Mouse (Mus musculus): ENCODE results near the gene Fcgr2b.
"Not testable (repeated sequence)": the region's sequence is repeated elsewhere in the genome, so short reads cannot be mapped to it uniquely, and the experiment has no call there.

Fcgr2b gene

DNA sequence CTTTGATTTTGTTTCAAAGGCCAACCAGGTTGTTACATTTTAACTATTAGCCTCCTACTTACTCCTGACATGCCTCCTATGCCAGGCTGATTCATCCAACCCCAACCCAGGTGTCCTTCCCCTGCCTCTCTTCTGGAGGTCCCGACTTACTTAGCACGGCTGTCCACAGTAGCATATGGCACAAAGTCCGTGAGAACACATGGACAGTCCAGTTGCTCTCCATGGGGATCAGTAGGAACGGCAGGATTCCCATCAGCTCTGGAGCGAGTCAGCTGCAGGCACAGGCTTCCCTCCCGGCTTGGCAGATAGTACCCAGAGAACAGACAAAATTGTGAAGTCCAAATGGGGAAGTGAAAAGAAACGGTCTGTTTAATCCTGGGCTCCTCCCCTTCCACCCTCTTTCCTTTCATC is 591 bp downstream of the Fcgr2b start:
- no peak for DNase-seq (ENCODE audit: low spot score)

DNA sequence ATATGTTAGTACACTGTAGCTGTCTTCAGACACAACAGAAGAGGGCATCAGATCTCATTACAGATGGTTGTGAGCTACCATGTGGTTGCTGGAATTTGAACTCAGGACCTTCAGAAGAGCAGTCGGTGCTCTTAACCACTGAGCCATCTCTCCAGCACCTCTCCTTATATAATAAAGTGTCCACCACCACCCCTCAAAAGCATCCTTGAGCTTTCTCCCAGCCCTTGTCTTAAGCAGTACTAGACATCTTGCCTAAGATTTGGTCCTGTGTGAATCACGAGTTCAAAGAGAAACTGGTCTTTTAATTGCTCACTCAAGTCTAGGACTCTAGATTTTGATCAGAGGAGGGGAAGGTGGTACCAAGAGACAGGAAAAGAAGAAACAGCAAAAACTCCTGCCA is 997 bp downstream of the Fcgr2b start:
- DNase-seq (ENCODE audit: low spot score): not testable (repeated sequence)

DNA sequence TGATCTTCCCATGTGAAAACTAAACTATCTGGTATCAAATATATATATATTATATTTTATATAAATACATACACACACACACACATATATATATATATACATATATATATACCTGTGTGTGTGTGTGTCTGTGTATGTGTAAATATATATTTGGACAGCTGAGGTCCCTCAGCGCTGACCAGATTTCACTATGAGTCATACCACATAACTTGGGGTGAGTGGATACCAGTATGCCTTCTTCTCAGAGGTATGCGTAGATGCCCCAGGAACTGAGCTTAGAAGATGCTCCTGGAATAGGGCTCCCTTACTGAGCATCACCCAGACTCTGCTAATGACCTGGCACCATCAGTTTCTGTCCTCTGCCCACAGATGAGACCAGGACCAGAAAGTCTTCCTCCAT is 1.6 kb downstream of the Fcgr2b start:
- DNase-seq (ENCODE audit: low spot score): no peak

DNA sequence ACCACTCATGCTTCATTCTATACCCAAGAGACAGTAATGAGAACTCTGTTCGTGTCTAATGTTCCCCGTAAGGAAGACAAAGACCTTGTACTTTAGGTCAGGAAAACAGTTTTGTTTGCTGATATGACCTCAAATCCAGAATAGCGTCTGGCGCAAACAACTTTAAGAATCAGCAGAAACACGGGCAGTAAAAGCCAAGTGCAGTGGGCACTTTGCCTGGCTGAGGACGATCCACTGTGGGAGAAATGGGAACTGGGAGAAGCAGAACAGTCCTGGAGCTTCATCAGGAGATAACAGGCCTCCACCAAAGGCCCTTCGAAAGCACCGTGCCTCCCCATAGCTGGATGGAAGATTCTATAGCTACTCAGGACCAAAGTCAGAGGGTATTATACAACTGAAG is 2.2 kb downstream of the Fcgr2b start:
- DNase-seq (ENCODE audit: low spot score): no peak

DNA sequence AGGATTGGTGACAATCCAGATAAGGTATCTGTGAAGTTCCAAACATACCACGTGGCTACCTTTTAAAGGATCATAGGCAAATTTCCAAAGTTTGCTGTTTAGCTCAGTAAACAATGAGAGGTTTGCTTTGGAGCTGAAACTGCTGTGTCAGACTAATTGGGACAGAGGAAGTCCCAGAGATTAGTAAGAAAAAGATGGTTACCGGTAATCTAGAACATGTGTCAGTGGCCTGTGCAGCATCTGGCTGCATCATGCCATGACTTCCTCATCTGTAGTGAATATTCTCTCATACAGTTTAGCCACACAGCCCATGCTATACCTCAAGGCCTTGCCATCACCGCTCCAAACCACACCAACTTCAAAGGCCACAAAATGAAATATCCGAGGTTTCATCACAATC is 3.4 kb downstream of the Fcgr2b start:
- DNase-seq (ENCODE audit: low spot score): no peak

DNA sequence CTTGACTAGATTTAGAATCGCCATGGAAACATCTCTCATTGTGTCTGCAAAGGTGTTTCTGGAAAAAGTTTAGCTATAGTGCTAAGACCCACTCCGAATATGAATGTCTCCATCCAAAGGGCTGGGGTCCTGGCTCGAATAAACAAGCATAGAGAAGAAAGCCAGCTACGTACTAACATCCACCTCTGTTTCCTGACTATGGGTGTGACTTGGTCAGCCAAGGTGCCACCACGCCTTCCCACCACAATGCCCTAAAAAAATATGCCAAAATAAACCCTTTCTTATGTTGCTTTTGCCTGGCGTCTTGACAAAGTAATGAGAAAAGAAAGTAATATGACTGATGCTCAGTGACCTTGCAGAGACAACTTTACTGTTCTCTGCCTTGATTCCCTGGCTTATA is 3.9 kb downstream of the Fcgr2b start:
- DNase-seq (ENCODE audit: low spot score): no peak

DNA sequence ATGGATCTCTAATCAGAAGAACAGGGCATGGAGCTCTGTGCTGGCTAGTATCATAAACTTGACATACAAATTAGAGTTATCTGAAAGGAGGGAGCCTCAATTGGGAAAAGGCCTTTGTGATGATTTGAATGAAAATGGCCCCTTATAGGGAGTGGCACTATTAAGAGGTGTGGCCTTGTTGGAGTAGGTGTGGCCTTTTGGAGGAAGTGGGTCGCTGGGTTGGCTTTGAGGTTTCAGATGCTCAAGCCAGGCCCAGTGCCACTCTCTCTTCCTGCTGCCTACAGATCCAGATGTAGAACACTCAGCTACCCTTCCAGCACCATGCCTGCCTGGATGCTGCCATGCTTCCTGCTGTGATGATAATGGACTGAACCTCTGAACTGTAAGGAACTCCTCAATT is 7.8 kb downstream of the Fcgr2b start:
- no peak for DNase-seq (ENCODE audit: low spot score)

DNA sequence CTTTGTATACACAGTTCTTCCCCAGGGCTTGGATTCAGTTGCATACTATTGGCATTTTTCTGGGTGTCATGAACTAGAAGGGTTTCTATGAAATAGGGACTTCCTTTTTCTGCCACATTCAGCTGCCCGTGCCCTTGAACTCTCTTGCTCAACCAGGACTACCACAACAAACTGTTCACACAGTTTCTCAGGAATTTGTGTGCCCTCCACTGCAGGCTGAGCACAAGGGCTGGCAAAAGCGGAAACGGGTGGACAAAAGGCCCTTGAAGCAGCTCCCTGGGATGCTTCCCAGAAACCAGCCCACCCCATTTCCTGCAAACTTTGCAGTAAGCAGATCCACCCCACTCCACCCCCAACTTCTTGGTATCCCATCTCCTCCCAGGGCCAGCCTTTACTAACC is 8.8 kb downstream of the Fcgr2b start:
- no peak for DNase-seq (ENCODE audit: low spot score)

DNA sequence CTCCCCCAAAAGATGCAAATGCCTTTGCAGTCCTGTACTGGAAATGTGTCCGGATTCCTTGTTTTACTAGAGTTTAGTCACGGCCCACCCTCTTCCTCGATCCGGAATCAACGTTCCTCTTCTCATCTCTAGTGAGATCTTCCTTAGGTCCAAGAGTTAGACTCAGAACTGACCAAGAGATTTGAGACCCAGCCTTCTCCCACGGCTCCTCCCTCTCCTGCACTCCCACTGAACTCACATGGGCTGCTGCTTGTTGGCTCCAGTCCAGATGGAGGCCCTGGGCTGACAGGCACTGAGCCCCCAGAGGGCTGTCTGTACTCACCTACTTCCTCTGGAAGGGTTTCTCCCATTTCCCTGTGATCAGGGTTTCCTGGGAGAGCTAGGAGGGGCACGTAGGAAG is 13.3 kb downstream of the Fcgr2b start:
- no peak for DNase-seq (ENCODE audit: low spot score)

DNA sequence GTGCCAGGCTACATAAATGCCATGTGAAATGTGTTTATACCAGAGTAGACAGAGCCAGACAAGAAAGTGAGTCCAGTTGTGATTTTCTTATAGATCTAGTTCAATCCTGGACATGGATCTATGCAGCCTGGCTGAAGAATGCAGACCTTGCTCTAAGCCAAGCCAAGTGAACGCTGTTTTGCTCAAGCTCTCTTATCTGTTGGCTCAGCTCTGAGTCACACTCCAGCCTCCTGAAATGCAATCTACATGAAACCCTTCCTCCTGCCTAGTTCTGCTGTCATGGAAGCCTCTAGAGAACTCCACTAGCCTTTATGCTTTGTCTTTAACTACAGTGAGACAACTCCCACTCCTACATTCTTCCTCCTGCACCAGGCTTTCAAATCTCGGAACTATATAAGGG is 14.0 kb downstream of the Fcgr2b start:
- DNase-seq (ENCODE audit: low spot score): no peak

DNA sequence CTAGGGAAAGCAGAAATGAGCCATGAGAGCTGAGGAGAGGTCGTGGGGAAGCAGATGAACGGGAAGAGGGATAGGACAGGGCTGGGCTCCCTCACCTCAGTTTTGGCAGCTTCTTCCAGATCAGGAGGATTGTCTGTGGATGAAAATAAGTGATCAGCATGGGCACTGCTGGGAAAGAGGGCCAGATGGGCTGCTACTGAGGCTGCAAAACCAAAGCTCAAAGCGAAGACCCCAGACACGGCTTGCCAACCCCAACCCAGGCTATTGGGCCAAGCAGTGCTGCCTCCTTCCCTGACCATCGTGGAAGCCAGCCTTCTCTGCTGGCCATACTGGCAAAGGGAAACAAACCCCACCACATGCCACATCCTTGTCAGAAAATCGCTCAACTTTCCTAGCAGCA is 15.2 kb downstream of the Fcgr2b start:
- DNase-seq (ENCODE audit: low spot score): no peak

DNA sequence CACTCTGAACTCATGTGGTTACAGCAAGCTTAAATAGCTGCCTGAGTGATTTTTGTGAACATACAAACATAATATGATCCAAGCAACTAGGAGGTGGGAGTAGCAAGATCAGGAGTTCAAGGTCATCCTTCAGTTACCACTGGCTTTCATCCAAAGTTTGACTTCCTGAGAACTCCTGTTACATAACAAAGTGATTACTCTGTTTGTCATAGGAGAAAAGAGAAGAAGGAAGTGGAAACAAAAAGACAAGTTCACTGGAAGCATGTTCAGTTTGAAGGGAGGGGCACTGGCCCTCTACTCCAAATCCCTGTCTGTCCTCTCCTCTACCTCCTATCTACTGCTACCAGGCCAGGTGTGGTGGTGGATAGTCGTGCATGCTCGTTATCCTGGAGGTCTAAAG is 16.6 kb downstream of the Fcgr2b start:
- DNase-seq (ENCODE audit: low spot score): no peak

DNA sequence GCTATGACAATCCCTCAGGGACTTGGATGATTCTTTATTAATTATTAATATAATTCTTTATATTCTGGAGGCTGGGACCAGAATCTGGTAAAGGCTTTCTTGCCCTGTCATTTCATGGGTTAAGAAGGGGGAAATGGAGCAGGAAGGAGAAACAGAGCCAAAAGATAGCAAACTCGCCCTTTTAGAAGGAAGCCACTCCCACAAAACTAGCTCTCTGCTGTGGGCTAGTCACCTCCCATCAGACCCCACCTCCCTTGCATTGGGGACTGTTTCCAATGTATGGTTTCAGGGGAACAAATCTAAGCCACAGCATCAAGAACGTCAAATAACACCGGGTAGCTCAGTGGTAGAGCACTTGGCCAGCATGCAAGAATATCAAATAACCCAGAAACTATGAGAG is 18.1 kb downstream of the Fcgr2b start:
- DNase-seq (ENCODE audit: low spot score): no peak

DNA sequence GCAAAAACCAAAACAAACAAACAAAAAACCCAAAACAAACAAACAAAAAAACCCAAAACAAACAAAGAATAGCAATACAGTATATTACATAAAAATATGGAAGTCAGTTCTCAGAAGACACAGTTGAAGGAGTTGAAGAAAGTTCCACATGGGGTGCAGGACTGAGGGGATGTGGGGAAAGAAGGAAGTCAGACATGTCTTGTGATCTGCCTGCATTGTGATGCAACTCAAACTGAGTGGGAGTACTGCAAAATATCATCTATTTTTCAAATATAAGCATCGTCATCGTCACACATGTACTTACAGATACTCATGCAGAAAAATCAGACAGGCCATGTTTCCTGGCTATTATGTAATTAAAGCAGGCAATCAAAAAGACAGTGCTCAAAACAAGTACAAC is 23.2 kb downstream of the Fcgr2b start:
- no peak for DNase-seq (ENCODE audit: low spot score)

DNA sequence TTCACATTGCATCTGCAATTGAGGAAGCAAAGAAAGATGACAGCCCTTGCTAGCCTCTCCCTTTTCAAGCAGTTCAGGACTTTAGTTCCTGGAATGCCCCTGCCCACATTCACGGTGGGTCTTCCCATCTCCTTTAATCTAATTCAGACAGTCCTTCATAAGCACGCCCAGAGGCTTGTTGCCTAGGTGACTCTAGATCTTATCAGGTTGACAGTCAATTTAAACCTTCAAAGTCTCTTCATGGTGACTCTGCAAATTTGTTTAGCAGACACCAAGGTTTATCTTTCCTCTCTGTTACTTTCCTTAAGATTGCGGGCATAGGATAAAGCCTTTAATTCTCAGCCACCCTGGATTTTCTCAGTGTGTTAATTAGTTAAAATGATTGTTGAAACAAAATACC is 25.6 kb downstream of the Fcgr2b start:
- no peak for DNase-seq (ENCODE audit: low spot score)

DNA sequence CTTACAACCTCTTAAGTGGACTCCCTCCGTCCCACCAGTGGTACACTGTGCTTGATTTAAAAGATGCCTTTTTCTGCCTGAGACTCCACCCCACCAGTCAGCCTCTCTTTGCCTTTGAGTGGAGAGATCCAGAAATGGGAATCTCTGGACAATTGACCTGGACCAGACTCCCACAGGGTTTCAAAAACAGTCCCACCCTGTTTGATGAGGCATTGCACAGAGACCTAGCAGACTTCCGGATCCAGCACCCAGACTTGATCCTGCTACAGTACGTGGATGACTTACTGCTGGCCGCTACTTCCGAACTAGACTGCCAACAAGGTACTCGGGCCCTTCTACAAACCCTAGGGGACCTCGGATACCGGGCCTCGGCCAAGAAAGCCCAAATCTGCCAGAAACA is 31.4 kb downstream of the Fcgr2b start:
- not testable (repeated sequence) for DNase-seq (ENCODE audit: low spot score)

DNA sequence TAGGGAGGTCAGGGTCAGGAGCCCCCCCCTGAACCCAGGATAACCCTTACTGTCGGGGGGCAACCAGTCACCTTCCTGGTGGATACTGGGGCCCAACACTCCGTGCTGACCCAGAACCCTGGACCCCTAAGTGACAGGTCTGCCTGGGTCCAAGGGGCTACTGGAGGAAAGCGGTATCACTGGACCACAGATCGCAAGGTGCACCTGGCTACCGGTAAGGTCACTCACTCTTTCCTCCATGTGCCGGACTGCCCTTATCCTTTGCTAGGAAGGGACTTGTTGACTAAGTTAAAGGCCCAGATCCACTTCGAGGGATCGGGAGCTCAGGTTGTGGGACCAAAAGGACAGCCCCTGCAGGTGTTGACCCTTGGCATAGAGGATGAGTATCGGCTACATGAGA is 32.2 kb downstream of the Fcgr2b start:
- not testable (repeated sequence) for DNase-seq (ENCODE audit: low spot score)

DNA sequence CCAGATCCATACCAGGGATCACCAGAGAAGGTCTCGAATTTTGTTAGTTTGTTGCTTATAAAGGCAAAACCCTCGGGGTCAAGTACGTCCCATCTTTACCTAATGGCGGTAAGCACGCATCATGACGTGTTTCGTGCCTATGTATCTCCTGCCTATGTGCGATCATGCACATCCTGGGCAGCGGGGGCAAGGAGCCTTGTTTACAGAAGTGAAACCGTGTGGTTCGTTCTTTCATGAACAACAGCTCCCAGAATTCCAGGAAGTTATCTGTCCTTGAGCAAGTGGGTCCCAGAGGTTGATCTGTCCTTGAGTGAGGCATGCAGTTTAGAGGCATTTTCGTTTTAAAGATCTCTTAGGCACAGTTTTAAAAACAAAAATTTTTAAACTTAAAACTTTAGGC is 37.1 kb downstream of the Fcgr2b start:
- no peak for DNase-seq (ENCODE audit: low spot score)

DNA sequence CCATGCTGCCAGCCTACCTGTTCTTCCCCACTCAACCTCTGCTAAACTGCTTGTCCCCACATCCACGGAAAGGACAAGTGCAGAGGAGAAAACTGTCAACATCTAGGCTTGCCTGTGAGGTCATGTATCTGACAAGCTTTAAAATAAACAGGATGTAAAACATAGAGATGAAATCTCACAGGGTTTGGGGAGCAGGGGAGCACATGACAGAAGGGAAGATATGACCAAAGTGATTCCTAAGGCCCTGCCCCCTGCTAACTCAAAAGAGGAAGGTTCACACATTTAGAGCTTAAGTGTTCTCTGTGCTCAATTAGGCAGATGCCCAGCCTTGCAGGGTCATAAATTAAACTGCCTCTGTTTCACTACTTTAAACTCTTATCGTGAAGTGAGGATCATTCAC is 42.0 kb downstream of the Fcgr2b start:
- DNase-seq (ENCODE audit: low spot score): no peak

DNA sequence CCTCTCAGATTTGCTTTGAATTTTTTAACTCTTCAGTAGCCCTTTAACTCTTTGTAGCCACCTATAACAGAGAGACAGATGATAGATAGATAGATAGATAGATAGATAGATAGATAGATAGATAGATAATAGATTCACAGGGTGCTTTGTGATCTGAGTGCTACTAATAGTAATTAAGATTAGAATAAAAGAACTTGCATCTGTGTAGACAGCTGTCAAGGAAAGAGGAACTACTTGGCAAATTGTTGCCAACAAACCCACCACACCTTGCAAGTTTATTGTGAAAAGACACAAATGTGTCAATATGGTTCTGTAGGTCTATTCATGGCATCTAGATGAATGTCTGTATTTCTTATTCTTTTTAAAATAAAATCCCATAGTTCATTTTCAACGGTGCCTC is 42.4 kb downstream of the Fcgr2b start:
- no peak for DNase-seq (ENCODE audit: low spot score)

DNA sequence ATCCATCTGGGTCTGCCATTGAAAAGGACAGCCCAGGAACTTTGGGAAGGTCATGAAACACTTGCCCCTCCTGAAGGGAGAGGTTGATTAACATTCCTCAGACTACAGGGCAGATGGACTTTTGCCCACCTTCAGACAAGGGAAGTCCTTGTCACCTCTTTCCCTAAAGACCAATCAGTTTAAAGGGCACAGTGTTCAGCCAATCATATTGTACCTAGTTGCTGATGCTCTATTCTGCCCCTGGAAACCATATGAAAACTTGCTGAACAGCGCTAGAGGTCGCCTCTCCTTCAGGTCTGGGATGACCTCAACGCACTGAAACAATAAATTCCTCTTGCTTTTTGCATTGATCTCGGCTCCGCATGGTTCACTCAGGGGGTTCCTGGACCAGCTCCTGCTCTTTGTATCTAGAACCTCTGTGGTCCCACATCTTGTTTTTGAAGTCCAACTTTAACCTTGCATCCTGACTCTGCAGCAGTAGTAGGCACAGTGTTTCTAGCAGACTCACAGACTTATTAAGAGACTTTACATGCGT is 42.9 kb downstream of the Fcgr2b start:
- no peak for DNase-seq (ENCODE audit: low spot score)

DNA sequence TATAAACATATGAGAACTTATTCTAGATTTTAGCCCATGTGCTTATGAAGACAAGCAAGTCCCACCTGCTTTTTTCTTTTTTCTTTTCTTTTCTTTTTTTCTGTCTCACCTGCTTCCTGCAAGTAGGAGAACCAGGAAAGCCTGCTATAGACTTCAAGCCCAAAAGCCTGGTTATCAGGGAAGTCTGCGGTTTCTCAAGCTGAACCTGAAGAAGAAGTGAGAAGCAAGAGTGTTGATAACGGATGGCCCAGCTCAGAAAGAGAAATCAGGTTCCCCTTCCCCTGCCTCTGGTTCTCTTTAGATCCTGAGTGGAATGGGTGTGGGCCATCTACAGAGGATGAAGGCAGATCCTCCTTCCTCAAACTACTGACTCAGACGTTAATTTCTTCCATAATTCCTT is 44.3 kb downstream of the Fcgr2b start:
- DNase-seq (ENCODE audit: low spot score): no peak

DNA sequence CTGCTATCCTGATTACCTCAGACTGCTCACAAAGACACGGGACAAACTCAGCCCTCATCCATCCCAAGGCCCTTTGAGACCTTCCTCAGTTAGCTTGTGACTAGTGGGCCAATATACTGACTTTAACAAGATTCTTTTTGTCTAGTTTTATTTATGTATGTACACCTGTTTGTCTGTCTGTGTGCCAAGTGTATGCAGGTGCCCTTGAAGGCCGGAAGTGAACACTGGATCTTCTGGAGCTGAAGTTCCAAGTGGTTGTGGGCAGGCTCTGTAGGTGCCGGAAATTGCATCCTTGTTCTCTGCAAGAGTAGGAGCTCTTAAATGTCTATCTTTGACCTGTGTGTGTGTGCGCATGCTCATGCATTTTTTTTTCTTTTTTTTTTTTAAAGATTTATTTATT is 47.1 kb downstream of the Fcgr2b start:
- DNase-seq (ENCODE audit: low spot score): no peak

DNA sequence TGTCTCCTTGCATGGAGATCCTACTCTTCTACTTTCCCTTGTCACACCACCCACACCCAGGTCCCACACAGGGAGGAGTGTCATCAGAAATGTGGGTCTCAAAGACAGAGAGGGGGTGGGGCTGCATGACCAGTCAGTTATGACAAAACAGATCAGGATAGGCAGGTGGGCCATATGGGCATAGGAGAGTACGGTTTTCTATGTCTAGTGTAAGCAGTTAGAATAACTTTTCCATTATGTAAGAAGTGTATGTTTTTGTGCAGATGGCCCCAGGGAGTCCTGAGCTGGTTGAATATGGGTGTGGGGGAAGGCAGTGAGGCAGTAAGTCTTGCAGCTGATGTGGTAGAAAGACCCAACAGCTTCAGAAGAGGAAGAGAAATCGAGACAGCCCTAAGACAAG is 47.9 kb downstream of the Fcgr2b start:
- DNase-seq (ENCODE audit: low spot score): no peak

DNA sequence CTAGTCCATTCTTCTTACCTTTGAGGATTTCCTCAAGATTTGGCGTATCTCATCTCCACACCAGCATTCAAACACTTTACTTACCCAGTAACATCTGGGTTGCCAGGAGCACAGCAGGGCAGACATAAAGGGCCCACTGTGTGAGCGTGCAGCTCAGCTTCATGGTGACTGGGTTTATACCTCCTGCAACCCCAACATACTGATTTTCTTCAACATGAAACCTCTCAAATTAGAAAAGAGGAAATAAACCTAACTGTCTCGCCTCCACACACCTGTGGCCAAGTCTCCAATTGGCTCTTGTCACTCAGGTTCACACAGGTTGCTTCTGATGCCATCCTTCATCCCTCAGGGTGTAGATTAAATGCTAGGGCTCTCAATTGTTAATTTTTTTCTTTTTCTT is 49.0 kb downstream of the Fcgr2b start, which contains the start of gene Fcrla:
TSS of gene Fcrla (minus strand) at position 206 of the 400 bp plus-strand sequence.
- DNase-seq (ENCODE audit: low spot score): no peak

Measured in adipocyte (in vitro differentiated cells).